Mouse (Mus musculus) hindbrain, embryonic 15.5 days (tissue): ENCODE measurements around the gene Fbll1. TPM values are rescaled to one million over a fixed set of nuclear protein-coding genes. Genes with fewer than 3 reads are reported as not detected.
A peak's percentile ranks its signal among the peaks of the same experiment; 100 is the strongest.
"Not testable (repeated sequence)": the region's sequence is repeated elsewhere in the genome, so short reads cannot be mapped to it uniquely, and the experiment has no call there.

Experiments
- ATAC-seq: fragments of 200-750 bp; cut with Nextera tagmentation; 2 replicates; pipeline ENCODE4 v1.8.0; 2017; ENCODE audit warnings: low read depth, moderate number of reproducible peaks, moderate TSS enrichment; ENCODE audit not compliant: low FRiP score
- H3K27ac ChIP-seq: fragments of 300-500 bp; sonication (generic); replicated peaks from 2 replicates; pipeline ENCODE4 v1.5.1; 2015; ENCODE audit warnings: mild to moderate bottlenecking, inconsistent platforms
- H3K27me3 ChIP-seq: fragments of 300-500 bp; sonication (generic); 2 replicates; pipeline ENCODE4 v1.6.1; 2015; ENCODE audit warnings: control low read depth, inconsistent platforms
- H3K36me3 ChIP-seq: fragments of 300-500 bp; sonication (generic); 2 replicates; pipeline ENCODE4 v1.6.1; 2015; ENCODE audit warnings: control low read depth, inconsistent platforms
- H3K4me1 ChIP-seq: fragments of 300-500 bp; sonication (generic); replicated peaks from 2 replicates; pipeline ENCODE4 v1.6.1; 2015; ENCODE audit warnings: control low read depth, inconsistent platforms
- H3K4me2 ChIP-seq: fragments of 300-500 bp; sonication (generic); 2 replicates; pipeline ENCODE4 v1.6.1; 2015; ENCODE audit warnings: moderate library complexity, mild to moderate bottlenecking, inconsistent platforms
- H3K4me3 ChIP-seq: fragments of 300-500 bp; sonication (generic); 2 replicates; pipeline ENCODE4 v1.5.1; 2015; ENCODE audit warnings: mild to moderate bottlenecking, inconsistent platforms
- H3K9ac ChIP-seq: fragments of 300-500 bp; sonication (generic); 2 replicates; pipeline ENCODE4 v1.6.1; 2015; ENCODE audit warnings: inconsistent platforms
- H3K9me3 ChIP-seq: fragments of 300-500 bp; sonication (generic); 2 replicates; pipeline ENCODE4 v1.6.1; 2016; ENCODE audit warnings: control low read depth, inconsistent platforms
- WGBS: fragments of 180-500 bp; shearing (Covaris S2); methylation state at CpG from one replicate; pipeline ENCODE4 v1.1.7; 2015; 5-methylcytosine and 5-hydroxymethylcytosine counted together
- polyA plus RNA-seq: library from polyadenylated mRNA; unstranded; fragments of >200 nt; fragmentation: Nextera tagmentation; extraction: Ambion mirVana; gene quantifications from 2 replicates; pipeline ENCODE4 v1.2.1, GENCODE M21; 2015

The Fbll1 gene
- polyA plus RNA-seq, 1 experiment from 2014 or later, result 30.9 TPM

DNA sequence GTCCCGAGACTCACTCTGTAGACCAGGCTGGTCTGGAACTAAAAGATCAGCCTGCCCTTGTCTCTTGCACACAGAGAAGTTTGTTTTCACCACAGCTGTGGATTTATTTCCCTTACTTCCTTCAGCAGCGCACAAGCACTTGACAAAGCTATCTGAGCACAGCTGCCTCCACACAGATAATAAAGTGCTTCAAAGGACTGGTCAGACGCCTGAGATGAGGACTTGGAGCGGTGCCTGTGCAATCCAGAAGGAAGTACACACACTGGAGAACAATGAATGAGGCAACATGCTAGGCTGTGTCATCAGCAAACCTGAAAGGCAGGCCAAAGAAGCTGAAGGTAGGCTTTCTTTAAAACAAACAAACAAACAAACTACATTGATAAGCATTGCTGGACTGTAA, 33.5 kb upstream of the Fbll1 start:
- no peak for ATAC-seq
- no peak overlapping the region for H3K27ac ChIP-seq
- no peaks in the 10 kb centered on the region for H3K9me3 ChIP-seq
- H3K36me3 ChIP-seq, result peaks cover 40% of the 10 kb centered on the region
- WGBS, result 85% methylated on average over 4 of the region's 4 CpGs
- H3K9ac ChIP-seq, result no peak overlapping the region
- H3K4me1 ChIP-seq, result peaks cover 17% of the 10 kb centered on the region
- no peak overlapping the region for H3K4me3 ChIP-seq
- no peak overlapping the region for H3K4me2 ChIP-seq
- no peaks in the 10 kb centered on the region for H3K27me3 ChIP-seq

DNA sequence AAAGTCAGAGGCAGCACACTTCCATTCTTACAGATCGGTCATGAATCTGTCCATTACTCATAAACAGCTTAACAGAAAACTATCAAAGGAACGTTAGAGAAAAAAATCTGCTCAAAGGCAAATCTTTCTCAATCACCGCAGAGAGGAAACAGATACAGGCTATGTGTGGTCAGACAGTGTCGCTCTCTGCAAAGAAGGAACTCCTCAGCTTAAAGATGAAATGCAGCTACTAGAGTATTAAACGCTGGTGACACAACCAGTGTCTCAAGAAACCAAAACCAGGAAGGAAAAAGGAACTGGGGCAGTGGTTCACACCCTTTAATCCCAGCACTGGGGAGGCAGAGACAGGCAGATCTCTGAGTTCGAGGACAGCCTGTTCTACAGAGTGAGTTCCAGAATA, 29.0 kb upstream of the Fbll1 start:
- H3K9ac ChIP-seq, result no peak overlapping the region
- no peak overlapping the region for H3K4me2 ChIP-seq
- no peak overlapping the region for H3K4me3 ChIP-seq
- no peaks in the 10 kb centered on the region for H3K9me3 ChIP-seq
- H3K4me1 ChIP-seq, result peaks cover 6% of the 10 kb centered on the region
- no peak for ATAC-seq
- WGBS, result 96% methylated on average over 6 of the region's 6 CpGs
- H3K27me3 ChIP-seq, result no peaks in the 10 kb centered on the region
- H3K36me3 ChIP-seq, result peaks cover 75% of the 10 kb centered on the region
- no peak overlapping the region for H3K27ac ChIP-seq

DNA sequence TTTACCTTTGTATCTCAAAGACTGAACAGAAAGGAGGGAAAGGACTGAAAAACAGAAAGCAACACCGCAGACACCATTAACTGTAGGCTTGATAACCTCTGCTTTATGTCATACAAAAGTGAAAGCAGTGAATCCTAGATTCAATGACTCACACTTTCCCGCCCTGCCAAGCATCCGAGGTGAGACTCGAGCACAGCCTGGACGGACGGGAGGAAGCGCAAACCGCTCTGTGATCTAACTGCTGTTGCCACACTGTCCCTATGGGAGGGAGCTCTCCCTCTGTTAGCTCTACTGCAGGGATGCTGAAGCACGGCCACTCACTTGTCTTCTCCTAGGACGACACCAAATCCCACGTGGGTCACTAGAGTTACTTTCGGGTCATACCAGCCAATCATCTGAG, 17.6 kb upstream of the Fbll1 start:
- no peak for ATAC-seq
- WGBS, result 94% methylated on average over 12 of the region's 12 CpGs
- no peak overlapping the region for H3K4me2 ChIP-seq
- H3K4me3 ChIP-seq, result no peak overlapping the region
- no peak overlapping the region for H3K9ac ChIP-seq
- H3K27me3 ChIP-seq, result no peaks in the 10 kb centered on the region
- peaks cover 89% of the 10 kb centered on the region for H3K36me3 ChIP-seq
- no peaks in the 10 kb centered on the region for H3K9me3 ChIP-seq
- H3K27ac ChIP-seq, result no peak overlapping the region
- H3K4me1 ChIP-seq, result no peaks in the 10 kb centered on the region

DNA sequence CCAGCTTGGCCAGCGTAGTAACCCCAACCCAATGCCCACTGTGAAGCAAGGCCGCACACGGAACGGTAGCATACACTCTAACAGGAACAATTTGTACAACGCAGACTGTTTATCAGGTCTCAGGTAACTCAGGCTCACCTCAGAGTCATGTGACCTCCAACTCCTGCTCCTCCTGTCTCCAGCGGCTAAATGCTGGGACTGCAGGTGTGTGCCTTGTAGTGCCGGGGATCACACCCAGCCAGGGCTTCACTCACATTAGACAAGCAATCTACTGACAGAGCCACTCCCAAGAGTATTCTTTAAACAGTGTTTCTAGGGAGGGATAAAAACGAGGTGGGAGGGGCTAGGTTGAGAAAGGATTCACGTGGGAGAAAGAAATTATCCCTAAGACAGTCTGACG, 12.8 kb upstream of the Fbll1 start:
- Histone ChIP-seq H3K27ac (no peak overlapping the region), H3K9ac (no peak overlapping the region), H3K27me3 (no peaks in the 10 kb centered on the region), H3K4me3 (no peak overlapping the region), H3K9me3 (no peaks in the 10 kb centered on the region), H3K36me3 (peaks cover 88% of the 10 kb centered on the region), H3K4me2 (no peak overlapping the region), H3K4me1 (no peaks in the 10 kb centered on the region)
- ATAC-seq, result no peak
- WGBS, result 86% methylated on average over 10 of the region's 10 CpGs

DNA sequence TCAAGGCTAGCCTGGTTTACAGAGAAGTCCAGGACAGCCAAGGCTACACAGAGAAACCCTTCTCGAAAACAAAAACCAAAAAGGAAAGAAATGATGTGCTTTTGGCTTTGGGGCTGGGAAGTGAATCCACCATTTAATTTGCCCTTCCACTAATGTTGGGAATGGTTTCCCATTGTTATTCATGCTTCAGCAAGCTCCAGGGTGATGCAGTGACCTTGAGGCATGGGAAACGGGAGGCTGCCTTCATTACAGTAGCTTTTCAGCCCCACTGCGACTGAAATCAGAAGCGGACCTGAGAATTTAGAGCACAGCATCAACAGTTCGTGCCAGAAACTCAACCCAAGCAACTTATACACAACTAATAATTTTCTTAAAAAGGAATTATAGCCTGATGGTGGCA, 2.6 kb upstream of the Fbll1 start:
- 81% methylated on average over 5 of the region's 5 CpGs for WGBS
- Histone ChIP-seq H3K4me1 (peaks cover 23% of the 10 kb centered on the region), H3K27ac (no peak overlapping the region), H3K4me3 (no peak overlapping the region), H3K4me2 (no peak overlapping the region), H3K36me3 (no peaks in the 10 kb centered on the region), H3K9ac (no peak overlapping the region), H3K9me3 (no peaks in the 10 kb centered on the region), H3K27me3 (0 out of 2 replicates have a peak, but pooled peaks cover 3% of the 10 kb centered on the region)
- ATAC-seq, result no peak

DNA sequence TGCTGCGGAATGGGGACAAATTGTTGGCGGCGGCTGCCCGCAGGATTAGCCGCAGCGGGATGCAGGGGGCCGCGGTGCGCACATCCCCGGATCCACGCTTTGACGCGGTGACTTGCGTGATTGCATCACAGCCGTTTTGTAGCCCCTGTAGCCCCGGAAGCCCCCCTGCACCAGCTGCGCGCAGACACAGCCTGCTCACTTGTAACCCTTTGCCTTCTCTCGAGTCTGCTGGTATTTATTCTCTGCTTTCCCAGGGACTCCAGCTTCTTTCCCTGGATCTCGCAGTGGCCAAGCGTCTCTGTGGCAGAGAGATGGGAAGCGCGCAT, 226 bp downstream of the Fbll1 start:
- Histone ChIP-seq H3K9me3 (no peaks in the 10 kb centered on the region), H3K27ac (peak overlapping the region; percentile 92), H3K9ac (peak overlapping the region; percentile 84), H3K4me2 (peak overlapping the region; percentile 80), H3K36me3 (no peaks in the 10 kb centered on the region), H3K27me3 (0 out of 2 replicates have a peak, but pooled peaks cover 7% of the 10 kb centered on the region), H3K4me3 (peak overlapping the region; percentile 73), H3K4me1 (peaks cover 28% of the 10 kb centered on the region)
- 1% methylated on average over 23 of the region's 23 CpGs for WGBS
- ATAC-seq, result peak; percentile 95

DNA sequence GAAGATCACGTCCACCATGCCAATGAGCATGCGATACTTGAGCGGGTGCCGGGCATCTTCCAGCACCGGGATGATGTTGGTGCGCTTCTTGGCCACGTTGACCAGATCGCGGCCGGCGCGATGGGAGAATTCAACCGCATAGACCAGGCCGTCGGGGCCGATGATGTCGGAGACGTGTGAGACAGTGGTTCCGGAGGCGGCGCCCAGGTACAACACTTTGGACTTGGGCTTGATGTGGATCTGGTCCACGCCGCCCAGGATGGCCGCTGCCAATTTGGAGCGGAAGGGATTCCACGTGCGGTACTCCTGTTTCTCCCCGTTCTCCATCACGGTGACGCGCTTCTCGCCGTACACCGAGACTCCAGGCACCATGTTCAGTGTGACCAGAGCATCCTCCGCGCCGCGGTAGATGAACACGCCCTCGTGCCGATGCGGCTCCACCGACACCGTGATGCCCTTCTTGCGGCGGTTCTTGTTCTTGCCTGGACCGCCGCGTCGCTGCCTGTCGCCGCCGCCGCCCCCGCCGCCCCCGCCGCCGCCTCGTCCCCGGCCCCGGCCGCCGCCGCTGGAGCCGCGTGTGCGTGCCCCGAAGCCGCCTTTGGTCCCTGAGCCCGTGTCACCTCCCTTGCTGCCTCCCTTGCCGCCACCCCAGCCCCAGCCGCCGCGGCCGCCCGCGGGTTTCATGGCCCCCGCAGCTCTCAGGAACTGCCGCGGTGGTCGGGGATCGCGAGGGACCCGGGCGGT, 761 bp downstream of the Fbll1 start:
- H3K27me3 ChIP-seq, result 0 out of 2 replicates have a peak, but pooled peaks cover 7% of the 10 kb centered on the region
- WGBS, result 2% methylated on average over 75 of the region's 86 CpGs

DNA sequence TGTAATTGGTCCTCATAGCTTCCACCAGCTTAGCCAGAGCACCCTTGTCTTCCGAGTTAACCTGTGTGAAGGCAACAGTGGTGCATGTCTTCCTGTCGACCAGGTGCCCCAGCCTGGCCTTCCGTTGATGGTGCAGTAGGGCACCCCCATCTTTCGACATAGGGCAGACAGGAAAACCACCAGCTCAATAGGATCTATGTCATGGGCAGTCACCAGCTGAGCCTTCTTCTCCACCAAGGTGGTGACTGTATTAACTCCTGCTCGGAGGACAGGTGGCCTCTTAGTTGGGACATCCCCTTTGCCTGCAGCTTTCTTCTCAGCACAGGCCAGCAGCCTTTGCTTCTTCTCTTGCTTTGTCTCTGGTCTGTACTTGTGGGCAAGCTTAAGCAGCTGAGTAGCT, 5.9 kb downstream of the Fbll1 start:
- Histone ChIP-seq H3K4me1 (peaks cover 19% of the 10 kb centered on the region), H3K36me3 (peaks cover 11% of the 10 kb centered on the region)
- not testable (repeated sequence) for H3K9ac ChIP-seq, H3K27ac ChIP-seq, H3K9me3 ChIP-seq, ATAC-seq, H3K27me3 ChIP-seq, H3K4me2 ChIP-seq, H3K4me3 ChIP-seq
- 84% methylated on average over 5 of the region's 5 CpGs for WGBS

More for the DNA sequence above, 761 bp downstream of the Fbll1 start:
- Histone ChIP-seq H3K9me3 (no peaks in the 10 kb centered on the region), H3K27ac (peak overlapping the region; percentile 92), H3K36me3 (no peaks in the 10 kb centered on the region), H3K9ac (peak overlapping the region; percentile 84), H3K4me2 (peak overlapping the region; percentile 80), H3K4me3 (peak overlapping the region; percentile 73), H3K4me1 (peaks cover 28% of the 10 kb centered on the region)
- ATAC-seq, result peak; percentile 80

DNA sequence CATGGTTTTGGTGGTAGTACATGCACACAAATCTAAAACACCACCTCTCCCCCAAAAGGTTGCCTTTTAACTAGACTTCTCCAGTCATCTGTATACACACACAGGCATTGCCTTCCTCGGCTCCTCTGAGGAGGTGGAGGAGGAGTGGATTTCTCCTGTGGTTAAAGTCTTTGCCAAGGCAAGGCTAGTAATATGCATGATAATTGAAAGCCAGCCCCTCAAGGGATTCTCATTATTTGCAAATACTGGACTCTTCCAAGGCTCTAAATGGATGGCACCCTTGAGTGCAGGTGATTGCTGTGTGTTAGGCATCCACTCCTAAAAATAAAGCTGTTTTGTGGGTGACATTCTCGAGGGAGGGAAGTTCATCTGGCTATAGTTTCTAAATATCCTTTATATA, 10.2 kb downstream of the Fbll1 start:
- H3K9ac ChIP-seq, result no peak overlapping the region
- H3K27me3 ChIP-seq, result no peaks in the 10 kb centered on the region
- H3K4me3 ChIP-seq, result no peak overlapping the region
- ATAC-seq, result no peak
- H3K4me2 ChIP-seq, result no peak overlapping the region
- 48% methylated on average over 2 of the region's 2 CpGs for WGBS
- H3K9me3 ChIP-seq, result no peaks in the 10 kb centered on the region
- H3K27ac ChIP-seq, result no peak overlapping the region
- peaks cover 36% of the 10 kb centered on the region for H3K36me3 ChIP-seq
- no peaks in the 10 kb centered on the region for H3K4me1 ChIP-seq

DNA sequence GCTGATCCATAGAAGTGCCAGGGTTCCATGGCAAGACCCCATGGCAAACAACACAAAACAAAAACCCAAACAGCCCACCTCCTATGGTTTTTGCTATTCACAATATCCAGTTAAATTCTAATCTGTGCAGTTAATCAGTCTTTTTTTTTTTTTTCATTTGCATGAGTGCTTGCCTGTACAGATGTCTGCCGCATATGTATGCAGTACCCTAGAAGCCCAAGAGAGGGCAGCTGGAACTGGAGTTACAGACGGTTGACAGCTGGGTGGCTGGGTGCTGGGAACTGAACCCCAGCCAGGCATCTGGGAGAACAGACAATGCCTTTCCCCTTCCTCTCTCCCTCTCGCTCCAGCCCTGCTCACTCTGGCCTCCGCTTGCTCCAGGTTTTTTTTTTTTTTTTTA, 14.1 kb downstream of the Fbll1 start:
- no peak overlapping the region for H3K9ac ChIP-seq
- no peak overlapping the region for H3K4me2 ChIP-seq
- H3K4me1 ChIP-seq, result no peaks in the 10 kb centered on the region
- 96% methylated on average over 4 of the region's 4 CpGs for WGBS
- H3K9me3 ChIP-seq, result no peaks in the 10 kb centered on the region
- no peak for ATAC-seq
- no peak overlapping the region for H3K4me3 ChIP-seq
- peaks cover 46% of the 10 kb centered on the region for H3K36me3 ChIP-seq
- no peak overlapping the region for H3K27ac ChIP-seq
- no peaks in the 10 kb centered on the region for H3K27me3 ChIP-seq

DNA sequence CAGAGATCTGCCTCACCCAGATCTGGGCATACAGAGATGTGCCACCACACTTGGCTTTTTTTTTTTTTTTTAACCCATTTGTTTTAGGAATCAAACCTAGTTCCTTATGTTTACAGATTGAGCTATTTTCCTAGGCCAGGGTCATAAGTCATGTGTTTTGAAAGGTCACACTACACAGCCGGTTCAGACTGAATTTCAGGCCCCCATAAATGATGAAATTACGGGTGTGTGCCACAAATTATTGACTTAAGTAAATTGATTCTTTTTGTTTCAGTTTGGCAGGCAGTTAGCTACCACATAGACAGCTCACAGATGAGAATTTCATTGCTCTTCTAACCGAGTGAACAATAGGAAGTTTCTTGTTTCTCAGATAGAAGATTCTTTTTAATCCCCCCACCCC, 14.7 kb downstream of the Fbll1 start:
- Histone ChIP-seq H3K36me3 (peaks cover 52% of the 10 kb centered on the region), H3K4me3 (no peak overlapping the region), H3K4me2 (no peak overlapping the region), H3K4me1 (no peaks in the 10 kb centered on the region), H3K9me3 (no peaks in the 10 kb centered on the region), H3K9ac (no peak overlapping the region), H3K27ac (no peak overlapping the region), H3K27me3 (no peaks in the 10 kb centered on the region)
- WGBS, result 90% methylated on average over 3 of the region's 3 CpGs
- no peak for ATAC-seq

DNA sequence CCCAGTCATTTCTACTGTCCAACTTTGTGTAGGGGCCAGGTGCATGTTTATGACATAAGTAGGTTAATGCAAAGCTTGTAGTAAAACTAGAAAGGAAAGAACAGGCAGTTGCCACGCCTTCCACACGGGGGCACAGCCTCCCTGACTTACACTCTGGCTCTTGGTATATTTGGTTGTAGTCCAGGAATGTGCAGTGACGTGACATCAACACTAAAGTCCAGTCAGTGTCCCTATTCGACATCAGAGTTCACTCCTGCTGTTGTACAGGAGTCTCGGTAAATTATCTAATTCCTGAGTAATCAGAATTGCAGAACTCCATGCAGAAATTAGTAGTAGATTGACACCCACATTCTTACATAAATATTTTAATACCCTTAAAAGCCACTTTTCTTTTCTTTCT, 15.6 kb downstream of the Fbll1 start:
- H3K4me2 ChIP-seq, result no peak overlapping the region
- 90% methylated on average over 5 of the region's 5 CpGs for WGBS
- no peaks in the 10 kb centered on the region for H3K9me3 ChIP-seq
- H3K4me1 ChIP-seq, result no peaks in the 10 kb centered on the region
- no peaks in the 10 kb centered on the region for H3K27me3 ChIP-seq
- H3K36me3 ChIP-seq, result peaks cover 61% of the 10 kb centered on the region
- no peak overlapping the region for H3K4me3 ChIP-seq
- no peak for ATAC-seq
- H3K27ac ChIP-seq, result no peak overlapping the region
- no peak overlapping the region for H3K9ac ChIP-seq

DNA sequence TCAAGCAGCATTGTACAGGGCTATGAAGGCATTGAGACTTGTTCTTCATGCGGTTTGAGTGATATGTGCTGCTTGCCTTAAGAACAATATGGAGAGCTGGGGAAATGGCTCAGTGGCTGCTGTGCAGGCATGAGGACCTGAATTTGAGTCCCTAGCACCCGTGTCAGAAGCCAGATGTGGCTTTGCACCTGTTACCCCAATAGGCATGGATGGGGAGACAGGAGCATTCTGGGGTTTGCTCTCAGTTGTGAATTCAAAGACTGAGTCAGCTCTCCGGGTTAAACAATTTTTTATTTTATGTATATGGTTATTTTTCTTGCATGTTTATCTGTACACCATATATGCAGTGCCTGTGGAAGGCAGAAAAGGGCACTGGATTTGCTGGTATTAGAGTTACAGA, 16.2 kb downstream of the Fbll1 start:
- no peaks in the 10 kb centered on the region for H3K9me3 ChIP-seq
- ATAC-seq, result no peak
- H3K9ac ChIP-seq, result no peak overlapping the region
- no peak overlapping the region for H3K4me2 ChIP-seq
- no peak overlapping the region for H3K4me3 ChIP-seq
- H3K36me3 ChIP-seq, result peaks cover 66% of the 10 kb centered on the region
- no peaks in the 10 kb centered on the region for H3K4me1 ChIP-seq
- 96% methylated on average over 3 of the region's 3 CpGs for WGBS
- H3K27ac ChIP-seq, result no peak overlapping the region
- H3K27me3 ChIP-seq, result no peaks in the 10 kb centered on the region
